Mouse (Mus musculus) heart, postnatal 36 days (tissue): ENCODE results near the gene Btg3. TPM values are rescaled to one million over a fixed set of nuclear protein-coding genes. Genes with fewer than 3 reads are reported as not detected.

Experiments used
- DNase-seq, 2 experiments: peaks; one replicate each; pipeline ENCODE4 v3.0.0; 2021 to 2022
- intact Hi-C: fragments of 180-260 bp; cut with DNase I; formaldehyde crosslinking; loops from one replicate; pipeline ENCODE4 v1.15.1; 2025
- total RNA-seq, 2 experiments: library from RNA; stranded (reverse); gene quantifications; 2 replicates each; pipeline ENCODE4 v1.2.3; 2021

Gene Btg3
- total RNA-seq, 2 experiments from 2014 or later, result 7.7 to 9.8 TPM

DNA sequence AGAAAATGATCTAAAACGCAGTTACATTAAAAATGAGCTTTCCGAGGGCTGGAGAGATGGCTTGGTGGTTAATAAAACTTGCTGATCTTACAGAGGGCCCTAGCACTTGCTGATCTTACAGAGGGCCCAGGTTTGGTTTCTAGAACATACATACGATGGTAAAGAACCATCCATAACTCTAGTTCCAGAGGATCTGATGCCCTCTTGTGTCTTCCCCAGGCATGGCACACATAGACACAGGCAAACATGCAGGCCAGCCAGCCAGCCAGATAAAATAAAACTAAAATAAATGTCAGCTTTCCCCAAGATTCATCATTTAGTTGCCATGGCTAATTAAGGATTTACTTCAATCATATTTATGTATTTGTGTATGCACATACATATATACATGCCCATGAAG is 19.2 kb downstream of the Btg3 start:
- no peak for DNase-seq
- intact Hi-C loops, result no loop called here

DNA sequence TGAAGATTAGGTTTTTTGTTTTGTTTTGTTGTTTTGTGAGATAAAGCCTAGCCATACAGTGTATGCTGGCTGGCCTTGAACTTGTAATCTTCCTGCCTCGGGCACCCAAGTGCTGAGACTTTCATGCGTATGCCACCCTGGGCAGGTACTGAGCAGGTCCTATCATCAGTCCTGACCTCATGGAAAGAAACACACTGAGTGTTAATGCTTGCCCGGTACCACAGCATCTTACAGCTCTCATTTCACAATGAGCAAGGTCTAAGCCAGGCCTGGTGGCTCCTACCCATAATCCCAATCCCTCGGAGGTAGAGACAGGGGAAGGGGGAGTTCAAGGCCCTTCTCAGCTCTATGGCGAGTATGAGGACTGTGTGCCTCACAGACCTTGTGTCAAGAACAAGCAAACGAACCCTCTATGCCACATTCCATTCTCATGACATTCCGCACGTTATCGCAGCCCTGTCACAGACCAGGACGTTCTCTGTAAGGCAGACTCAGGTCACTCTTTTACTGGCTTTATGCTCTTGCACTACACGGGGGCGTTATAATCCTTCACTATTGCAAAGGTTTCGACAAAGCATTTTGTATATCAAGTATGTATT is 29.6 kb downstream of the Btg3 start:
- intact Hi-C loops, result loop anchor here (10.0 kb wide), 1 partner anchor 1223 kb away; no protein-coding TSS in a partner anchor
- DNase-seq, result peak in 1 of 2 experiments; percentile 12

DNA sequence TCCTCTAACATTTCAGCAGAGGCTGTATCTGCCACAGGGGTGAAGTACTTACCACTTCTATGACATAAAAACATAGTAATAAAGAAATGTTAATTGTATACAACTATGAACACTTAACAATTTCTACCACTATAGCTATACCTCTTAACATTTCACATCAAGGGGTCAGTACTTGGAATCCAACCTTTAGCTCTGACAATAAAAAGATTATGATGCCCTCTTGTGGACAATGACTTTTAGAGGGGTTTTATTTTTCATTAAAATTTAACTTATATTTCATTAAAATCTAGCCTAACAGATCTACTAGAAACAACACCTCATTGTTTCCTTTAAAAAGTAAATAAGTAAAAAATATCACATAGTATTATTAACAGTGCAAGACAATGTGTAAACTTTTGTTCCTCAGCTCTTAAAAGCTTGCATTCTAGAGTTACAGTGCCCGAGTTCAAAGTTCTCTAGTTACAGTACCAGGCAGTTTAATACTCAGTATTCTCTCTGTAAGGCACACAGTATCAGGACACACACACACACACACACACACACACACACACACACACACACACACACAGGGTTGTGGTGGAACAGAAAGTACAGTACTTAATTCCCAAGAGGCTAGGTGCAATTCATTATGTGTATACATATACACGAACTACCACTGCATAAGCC is 30.2 kb downstream of the Btg3 start:
- DNase-seq, result no peak
- intact Hi-C loops, result loop anchor here (1.0 to 10.0 kb wide), 2 partner anchors 147 to 1222 kb away; no protein-coding TSS in a partner anchor

DNA sequence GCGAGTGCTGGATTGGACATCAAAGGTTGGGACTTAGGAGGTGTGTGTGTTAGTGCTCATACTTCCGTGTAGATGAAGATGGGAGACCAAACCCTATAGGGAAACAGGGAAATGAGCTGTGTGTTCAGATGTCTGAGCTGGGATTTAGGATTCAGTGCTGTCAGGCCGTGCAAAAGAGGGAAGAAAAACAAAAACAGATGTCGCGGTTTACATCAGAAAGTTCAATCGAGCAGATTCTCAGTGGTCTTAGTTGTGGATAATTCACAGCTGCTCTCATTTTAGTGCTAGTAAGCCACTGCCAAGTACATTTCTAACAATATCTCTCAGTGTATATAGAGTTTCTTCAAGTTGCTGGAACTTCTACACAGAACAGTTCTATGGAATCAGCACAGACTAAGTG is 33.2 kb downstream of the Btg3 start:
- intact Hi-C loops, result loop anchor here (10.0 kb wide), 1 partner anchor 1219 kb away; no protein-coding TSS in a partner anchor

DNA sequence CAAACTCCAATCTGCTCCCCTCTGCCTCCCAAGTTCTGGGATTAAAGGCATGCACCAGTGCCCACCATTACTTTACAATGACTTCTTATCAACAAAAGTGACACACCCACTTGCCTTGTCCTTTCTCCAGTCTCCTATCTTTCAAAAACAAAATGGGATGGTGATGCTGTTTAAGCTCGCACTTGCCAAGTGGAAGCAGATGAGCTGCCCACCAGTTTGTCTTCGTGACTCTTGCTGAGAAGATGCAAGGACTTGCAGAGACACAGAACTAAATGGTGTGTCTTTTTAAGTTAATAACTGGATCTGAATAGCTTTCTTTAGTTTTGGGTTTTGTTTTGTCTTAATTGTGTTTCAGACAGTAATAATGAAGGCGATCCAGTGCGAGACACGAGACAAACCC is 34.2 kb downstream of the Btg3 start:
- intact Hi-C loops, result loop anchor here (10.0 kb wide), 1 partner anchor 1218 kb away; no protein-coding TSS in a partner anchor
- no peak for DNase-seq

More for the DNA sequence above, 33.2 kb downstream of the Btg3 start:
- no peak for DNase-seq

DNA sequence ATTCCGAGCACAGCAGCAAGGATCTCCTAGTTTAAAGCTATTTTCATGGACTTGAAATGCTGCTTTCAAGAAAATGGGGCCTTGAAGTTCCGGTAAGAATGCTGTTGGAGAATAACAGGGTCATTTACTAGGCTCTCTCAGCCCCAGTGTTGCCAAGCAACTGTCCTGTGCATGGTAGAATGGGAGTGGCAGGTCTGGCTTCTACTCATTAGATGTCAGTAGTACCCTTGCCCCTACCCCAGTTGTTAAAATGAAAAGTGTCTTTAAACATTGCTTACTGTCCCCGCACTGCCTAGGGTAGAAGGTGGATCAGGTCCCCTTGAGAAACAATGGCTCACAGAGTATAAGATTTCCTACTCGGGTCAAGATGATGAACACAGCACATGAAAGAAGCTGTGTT is 35.6 kb downstream of the Btg3 start:
- intact Hi-C loops, result loop anchor here (10.0 kb wide), 1 partner anchor 1217 kb away; no protein-coding TSS in a partner anchor
- no peak for DNase-seq

DNA sequence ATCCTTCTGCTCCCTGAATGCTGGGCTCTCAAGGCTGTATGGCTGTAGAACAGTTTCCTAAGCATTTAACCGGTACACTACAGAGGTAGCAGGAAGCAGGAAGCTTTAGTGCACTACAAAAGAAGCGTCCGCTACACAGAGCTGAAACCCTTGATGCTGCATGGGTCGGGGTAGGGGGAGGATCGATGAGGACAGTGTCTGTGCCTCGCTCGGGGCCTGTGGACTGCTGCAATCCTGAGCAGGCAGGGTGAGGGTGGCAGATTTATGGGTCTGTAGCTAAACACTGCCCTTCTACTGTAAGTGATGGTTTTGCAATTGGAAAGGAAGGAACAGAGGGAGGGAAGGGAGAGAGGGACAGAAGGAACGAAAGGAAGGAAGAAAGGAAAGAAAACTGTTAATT is 39.8 kb downstream of the Btg3 start:
- DNase-seq, result no peak
- intact Hi-C loops, result no loop called here

DNA sequence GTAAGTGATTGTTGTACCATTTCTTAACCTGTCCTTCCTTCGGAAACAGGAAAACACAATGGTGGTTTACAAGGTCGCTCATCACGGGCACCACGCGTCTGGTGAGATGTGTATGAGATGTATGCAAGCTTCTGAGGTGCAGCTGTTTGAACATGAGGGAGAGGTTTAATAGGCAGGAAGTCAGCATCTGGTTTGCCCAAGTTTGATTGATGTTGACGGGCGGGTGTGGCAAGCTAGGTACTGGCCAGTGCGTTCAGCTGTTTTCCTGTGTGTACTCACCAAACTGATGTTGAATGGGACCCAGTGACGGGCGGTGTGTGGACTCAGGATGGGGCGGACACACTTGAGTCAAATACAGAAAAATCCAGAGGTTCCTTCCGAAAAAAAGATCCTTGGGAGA is 49.0 kb downstream of the Btg3 start:
- no peak for DNase-seq

DNA sequence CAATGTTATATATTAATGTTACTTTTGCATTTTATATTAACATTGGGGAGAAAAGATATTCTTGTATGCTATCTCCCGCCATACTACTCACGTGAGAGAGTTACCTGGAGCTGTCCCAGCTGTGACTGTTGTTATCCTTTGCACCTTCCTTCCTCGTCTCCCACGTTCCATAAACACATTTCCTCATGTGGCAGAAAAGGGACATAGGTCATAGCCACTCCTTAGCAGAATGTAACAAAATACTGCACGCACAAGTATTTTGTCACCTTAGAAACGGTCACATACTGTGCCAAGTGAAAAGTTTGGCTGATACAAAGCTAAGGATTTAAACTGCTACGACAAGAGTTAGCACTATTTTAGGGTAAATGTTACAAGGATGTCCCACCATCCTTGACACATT is 49.4 kb downstream of the Btg3 start:
- DNase-seq, result no peak
- intact Hi-C loops, result no loop called here

More for the DNA sequence above, 49.0 kb downstream of the Btg3 start:
- intact Hi-C loops, result no loop called here

DNA sequence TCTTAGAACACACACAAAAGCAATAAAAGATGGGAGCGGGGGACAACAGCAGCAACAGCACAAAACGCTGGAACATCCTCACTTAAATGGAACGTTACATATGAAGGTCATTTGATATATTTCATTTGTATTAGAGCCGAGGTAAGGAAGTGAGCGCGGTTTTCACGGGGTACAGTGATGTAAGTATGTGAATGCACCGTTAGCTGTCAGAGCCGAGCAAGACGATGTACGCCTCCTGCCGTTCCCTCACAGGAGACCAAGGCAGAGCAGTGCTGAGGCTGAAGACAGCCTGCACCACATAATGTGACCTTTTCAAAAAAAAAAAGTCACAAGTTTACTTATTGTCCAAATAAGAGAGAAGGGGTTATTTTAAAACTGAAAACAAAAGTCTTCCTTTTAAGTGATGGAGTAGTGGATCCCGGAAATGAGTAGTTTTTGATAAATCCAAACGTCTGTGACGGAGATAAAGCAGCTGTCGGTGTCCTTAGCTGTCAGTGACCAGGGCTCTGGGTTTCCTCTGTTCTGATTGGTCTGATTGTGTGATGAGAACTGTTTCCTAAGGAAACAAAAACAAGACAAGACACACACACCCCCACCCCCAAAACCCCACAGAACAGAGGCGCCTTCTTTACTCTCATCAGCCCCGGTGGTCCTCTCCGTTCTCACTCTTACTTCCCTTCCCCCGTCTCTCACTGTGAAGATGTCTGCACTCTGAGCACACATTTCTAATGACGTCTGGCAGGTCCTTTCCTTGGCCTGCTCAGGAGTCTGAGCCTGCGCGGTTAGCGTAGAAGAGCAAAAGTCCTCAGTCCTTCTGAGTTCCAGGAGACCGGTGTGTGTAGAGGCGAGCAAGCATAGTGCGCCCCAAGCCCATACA is 50.8 kb downstream of the Btg3 start:
- DNase-seq, result no peak
- intact Hi-C loops, result no loop called here

DNA sequence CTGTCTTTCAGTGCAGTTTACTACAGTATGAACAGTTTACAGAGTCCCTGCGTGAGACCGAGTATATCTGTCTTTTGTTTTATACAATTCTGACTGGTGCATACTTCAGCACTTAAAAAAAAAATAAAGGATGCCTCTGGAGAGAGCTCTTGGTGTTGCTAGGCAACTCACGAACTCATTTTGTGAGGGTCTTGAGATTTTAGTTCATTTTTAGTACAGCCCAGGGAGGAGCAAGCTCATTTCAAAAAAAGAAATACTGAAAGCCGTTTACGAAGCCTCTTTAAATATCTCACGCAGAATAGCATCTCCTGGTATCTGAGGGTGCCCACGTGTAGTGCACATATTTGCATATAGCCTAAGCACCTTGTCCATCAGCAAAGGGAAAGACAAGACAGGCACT is 54.9 kb downstream of the Btg3 start:
- intact Hi-C loops, result no loop called here
- DNase-seq, result no peak

DNA sequence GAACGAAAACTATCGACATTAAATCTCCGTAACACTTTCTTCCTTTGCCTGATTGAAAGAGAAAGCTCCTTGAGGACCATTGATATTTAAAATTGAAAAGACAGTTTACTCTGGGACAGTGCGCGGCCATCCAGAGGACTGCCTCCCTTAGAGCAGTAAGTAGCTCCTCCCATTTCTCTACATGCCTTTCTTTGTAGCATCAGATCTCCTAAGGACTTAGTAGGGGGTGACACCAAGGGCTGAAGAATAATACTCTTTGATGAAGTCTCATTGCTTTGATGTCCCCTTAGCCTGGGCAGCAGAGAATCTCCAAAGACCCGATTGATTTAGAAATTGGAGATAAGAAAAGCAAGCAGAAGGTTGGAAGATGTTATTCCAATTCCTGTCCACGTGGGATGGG is 55.4 kb downstream of the Btg3 start:
- no peak for DNase-seq
- intact Hi-C loops, result no loop called here

DNA sequence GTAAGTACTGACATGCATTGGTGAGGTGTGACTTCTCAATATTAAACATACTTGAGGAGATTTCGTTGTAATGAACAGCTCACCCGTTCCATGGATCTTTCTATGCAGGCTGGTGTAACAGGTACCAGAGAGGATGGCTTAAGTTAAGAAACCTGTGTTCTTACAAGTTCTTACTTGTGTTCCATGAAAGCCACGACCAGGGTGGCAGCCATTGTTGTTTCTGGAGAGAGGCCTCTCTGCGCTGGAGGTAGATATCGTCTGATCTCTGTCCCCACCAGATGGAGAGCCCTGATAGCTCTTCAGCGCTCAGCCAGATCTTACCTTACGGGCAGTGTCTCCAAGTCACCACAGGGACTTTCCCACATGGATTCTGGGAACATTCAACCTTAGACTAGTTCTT is 57.3 kb downstream of the Btg3 start:
- DNase-seq, result no peak
- intact Hi-C loops, result no loop called here

DNA sequence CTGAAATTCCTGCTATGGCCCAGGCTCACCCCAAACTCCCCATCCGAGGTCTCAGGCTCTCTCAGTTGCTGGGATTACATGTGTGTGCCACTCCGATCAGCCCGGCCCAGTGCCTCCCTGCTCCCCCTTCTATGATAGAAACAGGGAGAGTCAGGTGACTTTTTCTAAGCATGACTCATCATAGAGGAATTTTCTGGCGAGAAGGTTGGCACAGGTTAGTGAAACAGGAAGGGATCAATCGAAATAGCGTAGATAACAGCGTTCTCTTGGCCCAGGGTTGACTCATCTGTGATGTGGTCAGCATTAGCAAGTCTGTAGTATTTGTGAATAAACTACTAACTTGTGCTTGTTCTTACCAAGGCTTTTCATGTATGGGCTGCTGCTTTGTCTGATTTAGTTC is 59.0 kb downstream of the Btg3 start:
- DNase-seq, result no peak
- intact Hi-C loops, result loop anchor here (1.0 kb wide), 1 partner anchor 119 kb away; no protein-coding TSS in a partner anchor

DNA sequence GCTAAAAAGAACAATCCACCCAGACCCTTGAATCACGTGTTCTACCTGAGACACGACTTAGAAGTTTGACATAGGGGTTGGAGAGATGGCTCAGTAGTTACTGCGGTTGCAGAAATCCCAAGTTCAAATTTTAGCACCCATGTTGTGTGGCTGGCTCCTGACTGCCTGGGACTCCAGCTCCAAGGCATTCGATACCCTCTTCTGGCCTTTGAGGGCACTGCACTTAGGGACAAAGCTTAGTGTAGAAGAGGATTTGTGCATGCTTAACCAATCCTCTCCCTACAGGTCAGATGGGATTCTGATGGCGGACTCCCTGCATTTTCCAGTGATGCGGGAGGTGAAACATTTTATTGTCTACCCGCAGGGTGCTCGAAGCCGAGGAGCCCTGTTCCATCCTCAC is 60.1 kb downstream of the Btg3 start:
- DNase-seq, result peak; percentile 51 to 63
- intact Hi-C loops, result loop anchor here (1.0 kb wide), 1 partner anchor 118 kb away; no protein-coding TSS in a partner anchor

DNA sequence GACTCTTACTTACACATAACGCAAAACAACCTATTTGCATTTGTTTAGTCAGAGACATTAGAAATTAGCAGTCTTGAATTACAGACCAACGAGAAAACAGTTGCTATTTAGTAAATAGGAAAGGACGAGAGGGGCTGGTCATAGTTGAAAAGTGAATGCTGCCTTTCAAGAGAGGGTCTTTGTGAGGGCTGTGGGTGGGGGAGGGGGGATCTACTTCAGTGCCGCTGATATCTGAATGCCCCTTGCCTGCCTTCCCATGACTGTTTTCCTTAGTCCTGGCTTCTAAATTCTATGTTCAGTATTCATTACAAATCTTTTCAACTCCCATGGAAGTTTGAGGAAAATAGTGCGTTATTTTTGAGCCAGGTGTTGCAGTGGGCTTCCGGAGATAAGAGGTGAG is 63.0 kb downstream of the Btg3 start:
- DNase-seq, result no peak
- intact Hi-C loops, result no loop called here

DNA sequence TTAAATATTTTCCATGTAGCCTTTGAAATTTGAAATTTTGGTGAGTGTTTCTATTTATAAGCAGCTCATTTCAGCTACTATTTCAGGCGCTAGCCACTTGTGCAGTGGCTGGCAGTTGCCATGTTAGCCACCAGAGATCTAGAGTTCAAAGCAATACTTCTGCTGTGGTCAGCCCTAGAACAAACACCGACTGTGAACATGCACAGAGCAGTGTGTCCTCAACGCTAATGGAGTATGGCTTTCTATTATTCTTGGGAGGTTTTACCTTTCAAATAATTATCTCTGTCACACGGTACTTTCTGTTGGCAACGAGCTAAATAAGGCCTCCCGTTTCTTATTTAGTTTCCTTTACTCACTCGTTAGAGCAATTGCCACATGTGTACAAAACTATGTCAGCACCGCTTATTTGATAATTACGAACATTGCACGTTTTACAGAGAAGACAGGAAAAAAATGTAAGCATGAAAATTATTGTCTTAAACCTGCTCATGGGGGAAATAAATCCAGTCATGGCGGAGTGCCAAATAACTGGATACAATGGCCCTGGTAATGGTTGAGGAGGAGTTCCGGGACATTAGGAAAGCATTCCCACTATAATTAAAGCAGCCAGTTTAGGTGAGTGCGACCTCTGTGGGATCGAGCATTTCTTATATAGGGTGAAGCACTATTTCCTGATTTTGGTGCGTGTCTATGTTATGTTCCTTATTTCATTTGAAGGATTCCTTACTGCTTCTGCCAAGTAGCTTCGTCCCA is 63.7 kb downstream of the Btg3 start:
- intact Hi-C loops, result no loop called here
- no peak for DNase-seq

DNA sequence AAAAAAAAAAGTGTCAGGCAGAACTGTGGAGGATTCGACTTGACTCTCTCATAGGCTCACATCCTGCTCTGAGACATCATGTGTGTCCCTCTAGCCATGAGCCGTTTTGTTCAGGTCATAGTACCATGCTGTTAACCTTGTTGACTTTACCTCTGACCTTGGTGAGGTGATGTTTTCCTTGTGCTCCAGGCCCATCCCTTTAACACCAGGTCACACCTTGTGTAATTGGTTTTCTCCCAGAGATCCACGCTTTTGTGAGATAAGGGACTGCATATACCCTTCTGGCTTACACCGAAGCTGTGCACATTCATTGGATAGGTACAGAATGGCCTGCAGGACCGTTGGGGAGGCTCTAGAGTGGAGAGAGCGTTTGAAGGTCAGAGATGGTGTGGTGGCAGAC is 67.7 kb downstream of the Btg3 start:
- no peak for DNase-seq
- intact Hi-C loops, result no loop called here

DNA sequence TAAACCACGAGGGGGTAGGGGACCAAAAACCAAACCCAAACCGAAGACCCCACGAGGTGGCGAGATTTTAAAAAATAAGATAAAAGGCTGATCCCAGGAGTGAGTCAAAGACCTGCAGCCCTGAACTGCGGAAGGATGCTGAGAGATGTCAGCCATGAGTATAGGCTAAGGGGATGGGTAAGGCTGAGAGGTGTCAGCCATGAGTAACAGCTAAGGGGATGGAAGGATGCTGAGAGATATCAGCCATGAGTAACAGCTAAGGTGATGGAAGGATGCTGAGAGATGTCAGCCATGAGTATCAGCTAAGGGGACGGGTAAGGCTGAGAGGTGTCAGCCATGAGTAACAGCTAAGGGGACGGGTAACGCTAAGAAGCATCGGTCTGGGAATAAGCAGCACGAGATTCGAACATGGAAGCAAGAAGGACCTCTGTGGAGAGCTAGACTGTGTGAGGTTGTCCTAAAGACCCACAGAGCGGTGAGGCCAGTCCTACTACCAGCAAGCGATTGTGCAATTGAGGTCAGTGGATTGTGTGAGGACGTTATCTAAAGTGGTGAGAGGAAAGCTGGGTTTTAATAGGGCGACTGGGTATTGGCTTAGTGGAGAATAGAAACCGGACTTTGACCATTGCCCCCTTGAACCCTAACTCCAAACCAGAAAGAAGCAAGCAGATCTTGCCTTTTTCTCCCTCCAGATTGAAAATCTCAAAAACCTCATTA is 69.4 kb downstream of the Btg3 start:
- DNase-seq, result no peak
- intact Hi-C loops, result no loop called here

DNA sequence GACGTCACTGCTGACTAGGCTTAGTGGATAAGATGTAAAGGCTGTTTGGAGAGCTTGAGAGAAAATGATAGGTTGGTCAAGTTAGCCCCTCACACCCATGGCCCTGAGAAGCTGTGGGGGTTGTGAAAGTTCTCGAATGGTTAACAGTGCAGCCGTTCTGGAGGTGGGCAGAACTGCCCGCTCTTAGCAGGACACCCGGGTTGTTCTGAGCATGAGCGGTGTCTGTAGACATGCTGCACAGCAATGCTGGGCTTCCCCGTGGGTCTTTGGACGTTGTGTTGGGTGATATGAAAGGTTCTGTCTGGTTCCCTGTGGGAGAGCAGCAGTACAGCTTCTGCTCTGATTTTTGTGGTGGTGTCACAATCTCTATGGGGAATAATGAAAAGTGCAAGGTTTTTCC is 70.4 kb downstream of the Btg3 start:
- no peak for DNase-seq

More for the DNA sequence above, 70.4 kb downstream of the Btg3 start:
- intact Hi-C loops, result no loop called here
